Mouse (Mus musculus): Measurements from ENCODE around the gene Dusp21.

DNA sequence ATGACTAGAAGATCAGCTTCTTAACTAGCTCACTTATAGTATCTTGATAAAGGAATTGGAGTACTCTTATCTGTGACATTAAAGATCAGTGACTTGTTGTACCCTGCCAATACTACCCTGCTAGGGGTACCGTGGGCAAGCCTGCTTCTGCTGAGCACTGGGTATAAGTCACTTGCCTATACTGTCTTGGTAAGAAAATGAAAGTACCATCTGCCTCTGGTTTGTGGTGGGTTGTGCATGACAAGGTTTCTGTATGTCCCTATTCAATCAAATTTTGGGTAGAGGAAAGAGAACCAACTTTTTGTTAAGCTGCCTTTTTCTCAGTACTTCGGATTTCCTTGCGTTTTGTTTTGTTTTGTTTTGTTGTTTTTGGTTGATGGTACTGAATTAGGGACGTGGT lies 32.1 kb downstream of the Dusp21 start:
- TF ChIP-seq POLR2A (IDR thresholded peaks at IDR 0.05; ENCODE audit: low read depth, low read length) (no peak), CTCF (IDR thresholded peaks at IDR 0.05; ENCODE audit: extremely low read depth, insufficient read length, insufficient replicate concordance, low read depth, low read length) (no peak)

All from small intestine, adult 2 months (tissue).